Mouse (Mus musculus) adrenal gland, postnatal 10 days (tissue): ENCODE results near the gene Dus2. TPM values are rescaled to one million over a fixed set of nuclear protein-coding genes. Genes with fewer than 3 reads are reported as not detected.
"Not testable (repeated sequence)": the region's sequence is repeated elsewhere in the genome, so short reads cannot be mapped to it uniquely, and the experiment has no call there.

Experiments used
- DNase-seq: peaks from one replicate; pipeline ENCODE4 v3.0.0; 2021; ENCODE audit warnings: mixed read lengths
- total RNA-seq, 2 experiments: library from RNA; stranded (reverse); gene quantifications; 2 replicates each; pipeline ENCODE4 v1.2.3; 2021

The Dus2 gene
- total RNA-seq, 2 experiments from 2014 or later, result 13.5 to 15.2 TPM

GRCm38 (mm10) chr8:105988546-105988945 is 2.6 kb upstream of the Dus2 start:
- no peak for DNase-seq

GRCm38 (mm10) chr8:105991546-105991945 is 409 bp downstream of the Dus2 start:
- no peak for DNase-seq

- DNase-seq, result no peak
These were observed 1.4 kb downstream of the Dus2 start for GRCm38 (mm10) chr8:105992499-105992898.

- no peak for DNase-seq
These were observed 2.1 kb downstream of the Dus2 start for GRCm38 (mm10) chr8:105993226-105993625.

GRCm38 (mm10) chr8:105996359-105996758 is 5.2 kb downstream of the Dus2 start:
- no peak for DNase-seq

GRCm38 (mm10) chr8:105998971-105999370 is 7.8 kb downstream of the Dus2 start:
- DNase-seq, result peak; percentile 52

GRCm38 (mm10) chr8:106001908-106002307 is 10.8 kb downstream of the Dus2 start:
- DNase-seq, result no peak

- no peak for DNase-seq
These were observed 13.5 kb downstream of the Dus2 start for GRCm38 (mm10) chr8:106004538-106005207.

GRCm38 (mm10) chr8:106005875-106006274 is 14.7 kb downstream of the Dus2 start, which contains the start of gene Dpep2nb:
TSS of gene Dpep2nb (minus strand) at chr8:106005975.
- DNase-seq, result no peak

GRCm38 (mm10) chr8:106006413-106006812 is 15.3 kb downstream of the Dus2 start:
- no peak for DNase-seq

GRCm38 (mm10) chr8:106007135-106007534 is 16.0 kb downstream of the Dus2 start:
- no peak for DNase-seq

- not testable (repeated sequence) for DNase-seq
These were observed 16.8 kb downstream of the Dus2 start for GRCm38 (mm10) chr8:106007891-106008290.

- peak; percentile 96 for DNase-seq
These were observed 19.9 kb downstream of the Dus2 start for GRCm38 (mm10) chr8:106010748-106011642.

GRCm38 (mm10) chr8:106011643-106011986 is 20.5 kb downstream of the Dus2 start, which contains the start of gene Ddx28:
TSS of gene Ddx28 (minus strand) at chr8:106011882.
- DNase-seq, result no peak

GRCm38 (mm10) chr8:106012203-106012602 is 21.1 kb downstream of the Dus2 start:
- not testable (repeated sequence) for DNase-seq

GRCm38 (mm10) chr8:106016284-106016683 is 25.1 kb downstream of the Dus2 start:
- DNase-seq, result no peak

- DNase-seq, result no peak
These were observed 26.0 kb downstream of the Dus2 start for GRCm38 (mm10) chr8:106017130-106017529.

GRCm38 (mm10) chr8:106018039-106018438 is 26.9 kb downstream of the Dus2 start:
- no peak for DNase-seq

GRCm38 (mm10) chr8:106022483-106022882 is 31.3 kb downstream of the Dus2 start:
- peak; percentile 83 for DNase-seq

GRCm38 (mm10) chr8:106038721-106039120 is 47.6 kb downstream of the Dus2 start:
- no peak for DNase-seq

- DNase-seq, result no peak
These were observed 48.5 kb downstream of the Dus2 start for GRCm38 (mm10) chr8:106039605-106040004.

- no peak for DNase-seq
These were observed 49.1 kb downstream of the Dus2 start for GRCm38 (mm10) chr8:106040218-106040617.

- no peak for DNase-seq
These were observed 51.9 kb downstream of the Dus2 start for GRCm38 (mm10) chr8:106043055-106043454.
